Mouse (Mus musculus) embryonic facial prominence, embryonic 14.5 days (tissue): ENCODE data around the gene Manba. TPM values are rescaled to one million over a fixed set of nuclear protein-coding genes. Genes with fewer than 3 reads are reported as not detected.

Experiments used
- ATAC-seq: fragments of 200-750 bp; cut with Nextera tagmentation; 2 replicates; pipeline ENCODE4 v1.8.0; 2017; ENCODE audit warnings: low read depth, moderate number of reproducible peaks, moderate TSS enrichment
- DNase-seq: peaks from one replicate; pipeline ENCODE4 v3.0.0-alpha.2; 2015; ENCODE audit warnings: low spot score
- H3K27ac ChIP-seq: fragments of 300-500 bp; sonication (generic); replicated peaks from 2 replicates; pipeline ENCODE4 v1.5.1; 2014; ENCODE audit warnings: low read depth, mild to moderate bottlenecking, low read length, moderate library complexity
- H3K27me3 ChIP-seq: fragments of 300-500 bp; sonication (generic); replicated peaks from 2 replicates; pipeline ENCODE4 v1.6.1; 2014; ENCODE audit warnings: low read length; ENCODE audit not compliant: control insufficient read depth, insufficient read depth
- H3K36me3 ChIP-seq: fragments of 300-500 bp; sonication (generic); 2 replicates; pipeline ENCODE4 v1.6.1; 2014; ENCODE audit warnings: low read length, mixed read lengths; ENCODE audit not compliant: control insufficient read depth, insufficient read depth
- H3K4me1 ChIP-seq: fragments of 300-500 bp; sonication (generic); 2 replicates; pipeline ENCODE4 v1.6.1; 2014; ENCODE audit warnings: antibody characterized with exemption, low read length; ENCODE audit not compliant: control insufficient read depth, insufficient read depth
- H3K4me2 ChIP-seq: fragments of 300-500 bp; sonication (generic); 2 replicates; pipeline ENCODE4 v1.6.1; 2014; ENCODE audit warnings: low read depth, mild to moderate bottlenecking, low read length, moderate library complexity, mixed read lengths
- H3K4me3 ChIP-seq: fragments of 300-500 bp; sonication (generic); 2 replicates; pipeline ENCODE4 v1.5.1; 2014; ENCODE audit warnings: low read depth, mild to moderate bottlenecking, low read length
- H3K9ac ChIP-seq: fragments of 300-500 bp; sonication (generic); 2 replicates; pipeline ENCODE4 v1.6.1; 2014; ENCODE audit warnings: low read depth, mild to moderate bottlenecking, low read length, moderate library complexity, mixed read lengths
- H3K9me3 ChIP-seq: fragments of 300-500 bp; sonication (generic); 2 replicates; pipeline ENCODE4 v1.6.1; 2016; ENCODE audit warnings: low read length; ENCODE audit not compliant: control insufficient read depth
- WGBS: fragments of 180-500 bp; shearing (Covaris S2); extraction: QIAGEN DNeasy Blood & Tissue Kit; methylation state at CpG from one replicate; pipeline ENCODE4 v1.1.7; 2014; 5-methylcytosine and 5-hydroxymethylcytosine counted together
- polyA plus RNA-seq: library from polyadenylated mRNA; unstranded; fragments of >200 nt; fragmentation: Nextera tagmentation; extraction: Ambion mirVana; gene quantifications from 2 replicates; pipeline ENCODE4 v1.2.1, GENCODE M21; 2014

Manba gene
- polyA plus RNA-seq, 1 experiment from 2014 or later, result 7.9 TPM

DNA sequence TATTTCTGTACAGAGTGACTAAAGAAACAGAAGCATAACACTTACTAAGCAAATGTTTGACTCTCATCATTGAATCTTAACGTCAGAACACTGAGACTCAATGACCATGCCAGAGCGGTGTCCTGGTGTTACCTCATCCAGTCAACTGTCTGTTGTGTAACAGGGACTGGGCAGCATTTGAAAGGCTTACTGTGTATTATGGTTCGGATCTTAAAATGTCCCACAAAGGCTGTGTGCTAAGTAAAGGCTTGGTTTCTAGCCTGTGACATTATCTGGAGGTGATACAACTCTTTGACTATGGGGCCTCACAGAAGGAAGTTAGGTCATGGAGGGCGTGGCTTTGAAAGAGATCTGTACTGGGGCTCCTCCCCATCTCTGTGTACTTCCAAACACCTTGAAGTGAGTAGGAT is 101.1 kb downstream of the Manba start:
- Histone ChIP-seq H3K27me3 (no peaks in the 10 kb centered on the region), H3K27ac (no peak overlapping the region), H3K4me2 (no peak overlapping the region), H3K4me3 (no peak overlapping the region), H3K9me3 (no peaks in the 10 kb centered on the region), H3K9ac (no peak overlapping the region), H3K36me3 (peaks cover 76% of the 10 kb centered on the region), H3K4me1 (peaks cover 11% of the 10 kb centered on the region; the same call in 1 of the 2 replicates)
- no peak for ATAC-seq
- WGBS, result 85% methylated on average over 4 of the region's 4 CpGs
- no peak for DNase-seq

GRCm38 (mm10) chr3:135590471-135590870 is 105.1 kb downstream of the Manba start:
- 78% methylated on average over 4 of the region's 4 CpGs for WGBS
- ATAC-seq, result no peak

DNA sequence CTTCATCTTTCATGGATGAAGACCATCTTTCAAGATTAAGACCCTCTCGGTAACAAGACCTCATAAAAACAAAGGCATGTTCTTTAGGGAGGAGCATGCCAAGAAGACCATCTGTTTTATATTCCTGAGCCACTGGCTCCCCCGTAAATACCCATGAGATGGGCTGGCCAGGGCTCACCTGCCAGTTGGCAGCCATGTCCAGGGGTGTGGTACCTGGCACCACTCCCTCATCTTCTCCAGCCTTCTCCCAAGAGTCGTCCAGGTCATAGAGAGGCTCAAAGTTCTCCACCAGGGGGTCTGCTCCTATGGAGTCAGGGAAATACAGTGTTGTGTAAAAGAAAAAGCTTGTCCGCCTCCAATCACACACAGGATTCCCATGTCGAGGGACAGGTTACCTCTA is 106.0 kb downstream of the Manba start:
- no peak overlapping the region for H3K4me3 ChIP-seq
- H3K9ac ChIP-seq, result no peak overlapping the region
- DNase-seq (no peak), ATAC-seq (no peak)
- WGBS, result 43% methylated on average over 5 of the region's 5 CpGs
- H3K27me3 ChIP-seq, result no peaks in the 10 kb centered on the region
- H3K9me3 ChIP-seq, result no peaks in the 10 kb centered on the region
- H3K36me3 ChIP-seq, result peaks cover 91% of the 10 kb centered on the region
- H3K4me1 ChIP-seq, result 0 out of 2 replicates have a peak, but pooled peaks cover 4% of the 10 kb centered on the region
- H3K4me2 ChIP-seq, result no peak overlapping the region
- H3K27ac ChIP-seq, result 0 out of 2 replicates have a peak overlapping the region, but pooled peaks have one; percentile 21

More at GRCm38 (mm10) chr3:135590471-135590870, 105.1 kb downstream of the Manba start:
- Histone ChIP-seq H3K4me3 (no peak overlapping the region), H3K9ac (no peak overlapping the region), H3K27ac (no peak overlapping the region), H3K36me3 (peaks cover 90% of the 10 kb centered on the region), H3K9me3 (no peaks in the 10 kb centered on the region), H3K4me2 (no peak overlapping the region), H3K4me1 (0 out of 2 replicates have a peak, but pooled peaks cover 4% of the 10 kb centered on the region), H3K27me3 (no peaks in the 10 kb centered on the region)
- DNase-seq, result no peak

- H3K27ac ChIP-seq, result no peak overlapping the region
- DNase-seq, result no peak
- H3K9me3 ChIP-seq, result no peaks in the 10 kb centered on the region
Observed at GRCm38 (mm10) chr3:135592011-135592410, 106.6 kb downstream of the Manba start.

GRCm38 (mm10) chr3:135594238-135594917 is 109.0 kb downstream of the Manba start:
- H3K27ac ChIP-seq, result no peak overlapping the region
- DNase-seq (no peak), ATAC-seq (no peak)
- H3K4me2 ChIP-seq, result no peak overlapping the region
- H3K4me3 ChIP-seq, result no peak overlapping the region
- H3K4me1 ChIP-seq, result 0 out of 2 replicates have a peak, but pooled peaks cover 4% of the 10 kb centered on the region
- peaks cover 61% of the 10 kb centered on the region for H3K36me3 ChIP-seq
- 79% methylated on average over 21 of the region's 21 CpGs for WGBS
- no peak overlapping the region for H3K9ac ChIP-seq
- H3K27me3 ChIP-seq, result no peaks in the 10 kb centered on the region
- H3K9me3 ChIP-seq, result no peaks in the 10 kb centered on the region

More at GRCm38 (mm10) chr3:135592011-135592410, 106.6 kb downstream of the Manba start:
- Histone ChIP-seq H3K36me3 (peaks cover 85% of the 10 kb centered on the region), H3K4me3 (no peak overlapping the region), H3K4me2 (no peak overlapping the region), H3K27me3 (no peaks in the 10 kb centered on the region), H3K9ac (no peak overlapping the region), H3K4me1 (0 out of 2 replicates have a peak, but pooled peaks cover 4% of the 10 kb centered on the region)
- ATAC-seq, result no peak
- 85% methylated on average over 4 of the region's 4 CpGs for WGBS

GRCm38 (mm10) chr3:135597014-135597413 is 111.6 kb downstream of the Manba start:
- H3K27ac ChIP-seq, result no peak overlapping the region
- no peaks in the 10 kb centered on the region for H3K9me3 ChIP-seq
- H3K9ac ChIP-seq, result no peak overlapping the region; the same call in 1 of the 2 replicates
- ATAC-seq, result no peak
- H3K4me1 ChIP-seq, result no peaks in the 10 kb centered on the region
- no peak overlapping the region for H3K4me3 ChIP-seq
- no peaks in the 10 kb centered on the region for H3K27me3 ChIP-seq
- no peak overlapping the region for H3K4me2 ChIP-seq
- WGBS, result 76% methylated on average over 4 of the region's 4 CpGs
- H3K36me3 ChIP-seq, result peaks cover 57% of the 10 kb centered on the region
- no peak for DNase-seq

- no peak for ATAC-seq
- Histone ChIP-seq H3K9me3 (no peaks in the 10 kb centered on the region), H3K9ac (no peak overlapping the region), H3K4me2 (no peak overlapping the region), H3K27me3 (no peaks in the 10 kb centered on the region), H3K4me3 (no peak overlapping the region), H3K4me1 (no peaks in the 10 kb centered on the region), H3K36me3 (peaks cover 57% of the 10 kb centered on the region), H3K27ac (no peak overlapping the region)
- no peak for DNase-seq
- 75% methylated on average over 3 of the region's 3 CpGs for WGBS
Observed at GRCm38 (mm10) chr3:135598355-135598754, 112.9 kb downstream of the Manba start.

GRCm38 (mm10) chr3:135602731-135603130 is 117.3 kb downstream of the Manba start:
- 90% methylated on average over 10 of the region's 10 CpGs for WGBS
- Histone ChIP-seq H3K4me3 (no peak overlapping the region), H3K27ac (no peak overlapping the region), H3K9me3 (no peaks in the 10 kb centered on the region), H3K36me3 (peaks cover 67% of the 10 kb centered on the region), H3K4me2 (no peak overlapping the region), H3K4me1 (no peaks in the 10 kb centered on the region; the same call in 1 of the 2 replicates), H3K9ac (no peak overlapping the region), H3K27me3 (no peaks in the 10 kb centered on the region)
- DNase-seq (no peak), ATAC-seq (no peak)
